Mouse (Mus musculus): ENCODE measurements around the gene Uqcrc1.

GRCm38 (mm10) chr9:108996411-108996810, 60.0 kb downstream of the Uqcrc1 start:
- TF ChIP-seq GATA1 (IDR thresholded peaks at IDR 0.05; ENCODE audit: borderline replicate concordance, low read length) (no peak), FLI1 (IDR thresholded peaks at IDR 0.05; ENCODE audit: low read length) (no peak)
